Mouse (Mus musculus): ENCODE data around the gene Rnf146. TPM values are rescaled to one million over a fixed set of nuclear protein-coding genes. Genes with fewer than 3 reads are reported as not detected.

Gene Rnf146
- polyA plus RNA-seq, 1 experiment from 2014 or later = 54.1 TPM

DNA sequence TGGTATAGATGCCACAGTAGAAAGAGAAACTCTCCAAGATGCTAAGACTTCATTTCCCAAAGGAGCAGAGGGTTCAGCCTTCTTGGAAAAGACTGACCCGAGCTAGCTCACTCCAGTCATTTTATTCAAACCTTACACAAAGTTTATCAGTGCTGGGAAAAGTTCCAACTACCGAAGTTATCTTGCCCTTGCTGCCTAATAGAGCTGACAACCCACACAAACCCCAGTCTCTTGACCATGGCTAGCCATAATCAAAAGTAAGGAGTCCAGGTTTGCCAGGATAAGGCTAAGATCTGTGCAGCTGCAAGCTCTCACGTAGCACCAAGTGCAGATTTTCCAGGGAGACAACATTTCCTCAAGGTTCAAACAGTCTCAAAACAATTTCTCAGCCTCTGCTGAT, 9.7 kb downstream of the Rnf146 start:
- Histone ChIP-seq H3K4me3 (ENCODE audit: low read depth, low read length) (no peak overlapping the region), H3K27me3 (ENCODE audit: control insufficient read depth, insufficient read depth, low read length) (no peaks in the 10 kb centered on the region), H3K9ac (replicated peaks; ENCODE audit: low read length) (no peak overlapping the region), H3K4me2 (ENCODE audit: low read depth, low read length) (no peak overlapping the region), H3K9me3 (replicated peaks; ENCODE audit: control insufficient read depth, low read length) (no peaks in the 10 kb centered on the region), H3K4me1 (ENCODE audit: control insufficient read depth, insufficient read depth, low read length) (no peaks in the 10 kb centered on the region), H3K36me3 (replicated peaks; ENCODE audit: control insufficient read depth, insufficient read depth, low read depth, low read length) (no peaks in the 10 kb centered on the region), H3K27ac (replicated peaks; ENCODE audit: low read depth, low read length) (no peak overlapping the region)
- no peak for DNase-seq (ENCODE audit: low spot score)
- WGBS = 85% methylated on average over 3 of the region's 3 CpGs
- no peak for ATAC-seq (replicated peaks; ENCODE audit: insufficient number of reproducible peaks, low FRiP score, low TSS enrichment, low read depth)

DNA sequence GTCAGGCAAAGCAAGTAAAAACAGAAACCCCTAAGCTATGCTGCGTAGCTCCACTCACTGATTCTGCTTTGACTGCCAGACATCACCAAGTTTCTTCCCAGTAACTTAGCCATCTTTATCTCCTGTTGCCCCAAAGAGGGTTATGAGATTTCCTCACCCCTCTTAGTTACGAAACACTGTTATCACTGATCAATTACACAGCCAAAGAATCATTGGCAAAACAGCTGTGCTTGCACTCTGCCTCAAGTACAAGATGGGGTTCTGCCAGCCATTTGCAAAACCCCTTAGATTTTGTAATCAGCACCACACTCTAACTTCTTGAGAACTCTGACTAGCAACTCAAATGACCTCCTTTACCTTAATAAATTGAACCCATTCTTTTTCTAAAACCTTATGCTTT, 10.8 kb downstream of the Rnf146 start:
- Histone ChIP-seq H3K27me3 (ENCODE audit: control insufficient read depth, insufficient read depth, low read length) (no peaks in the 10 kb centered on the region), H3K4me1 (ENCODE audit: control insufficient read depth, insufficient read depth, low read length) (no peaks in the 10 kb centered on the region), H3K36me3 (replicated peaks; ENCODE audit: control insufficient read depth, insufficient read depth, low read depth, low read length) (no peaks in the 10 kb centered on the region; the same call in 1 of the 2 replicates), H3K9me3 (replicated peaks; ENCODE audit: control insufficient read depth, low read length) (no peaks in the 10 kb centered on the region), H3K4me2 (ENCODE audit: low read depth, low read length) (no peak overlapping the region), H3K9ac (replicated peaks; ENCODE audit: low read length) (no peak overlapping the region), H3K4me3 (ENCODE audit: low read depth, low read length) (no peak overlapping the region), H3K27ac (replicated peaks; ENCODE audit: low read depth, low read length) (no peak overlapping the region)
- ATAC-seq (replicated peaks; ENCODE audit: insufficient number of reproducible peaks, low FRiP score, low TSS enrichment, low read depth) (no peak), DNase-seq (ENCODE audit: low spot score) (no peak)
- 90% methylated on average over 2 of the region's 2 CpGs for WGBS

DNA sequence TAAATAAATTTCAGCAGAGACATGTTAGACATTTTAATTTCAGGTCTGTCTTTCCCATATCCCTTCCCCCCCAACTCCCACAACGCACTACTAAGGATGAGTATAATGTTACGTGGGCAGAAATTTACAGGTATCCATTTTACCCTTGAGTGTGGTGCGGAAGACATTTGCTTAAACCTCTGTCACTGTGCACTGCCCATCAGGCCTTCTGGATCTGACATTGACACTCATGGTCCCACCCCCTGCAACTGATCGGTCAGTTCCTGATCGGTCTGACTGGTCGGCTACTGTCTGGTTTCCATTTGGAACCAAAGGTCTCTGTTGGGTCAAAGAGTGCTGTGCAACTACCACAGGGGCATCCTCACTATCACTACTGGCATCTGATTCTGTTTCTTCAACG, 15.6 kb downstream of the Rnf146 start:
- Histone ChIP-seq H3K27me3 (ENCODE audit: control insufficient read depth, insufficient read depth, low read length) (no peaks in the 10 kb centered on the region), H3K9me3 (replicated peaks; ENCODE audit: control insufficient read depth, low read length) (no peaks in the 10 kb centered on the region), H3K4me3 (ENCODE audit: low read depth, low read length) (no peak overlapping the region), H3K9ac (replicated peaks; ENCODE audit: low read length) (no peak overlapping the region), H3K4me2 (ENCODE audit: low read depth, low read length) (no peak overlapping the region), H3K4me1 (ENCODE audit: control insufficient read depth, insufficient read depth, low read length) (no peaks in the 10 kb centered on the region), H3K36me3 (replicated peaks; ENCODE audit: control insufficient read depth, insufficient read depth, low read depth, low read length) (no peaks in the 10 kb centered on the region; the same call in 1 of the 2 replicates), H3K27ac (replicated peaks; ENCODE audit: low read depth, low read length) (no peak overlapping the region)
- DNase-seq (ENCODE audit: low spot score) = no peak
- 92% methylated on average over 7 of the region's 7 CpGs for WGBS
- no peak for ATAC-seq (replicated peaks; ENCODE audit: insufficient number of reproducible peaks, low FRiP score, low TSS enrichment, low read depth)

DNA sequence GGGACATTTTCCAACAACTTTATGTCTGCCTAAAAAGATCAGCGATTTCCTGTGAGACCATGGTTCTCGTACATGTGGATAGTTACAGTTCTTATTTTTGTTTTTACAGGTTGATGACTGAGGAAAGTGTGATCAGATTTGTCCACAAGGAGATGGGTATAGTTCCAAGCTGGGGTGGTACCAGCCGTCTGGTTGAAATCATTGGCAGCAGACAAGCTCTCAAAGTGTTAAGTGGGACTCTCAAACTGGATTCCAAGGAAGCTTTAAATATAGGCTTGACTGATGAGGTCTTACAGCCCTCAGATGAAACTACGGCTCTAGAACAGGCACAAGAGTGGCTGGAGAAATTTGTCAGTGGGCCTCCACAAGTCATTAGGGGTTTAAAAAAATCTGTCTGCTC, 18.0 kb downstream of the Rnf146 start:
- Histone ChIP-seq H3K4me1 (ENCODE audit: control insufficient read depth, insufficient read depth, low read length) (no peaks in the 10 kb centered on the region), H3K27me3 (ENCODE audit: control insufficient read depth, insufficient read depth, low read length) (no peaks in the 10 kb centered on the region), H3K27ac (replicated peaks; ENCODE audit: low read depth, low read length) (no peak overlapping the region), H3K36me3 (replicated peaks; ENCODE audit: control insufficient read depth, insufficient read depth, low read depth, low read length) (no peaks in the 10 kb centered on the region; the same call in 1 of the 2 replicates), H3K4me3 (ENCODE audit: low read depth, low read length) (no peak overlapping the region), H3K9me3 (replicated peaks; ENCODE audit: control insufficient read depth, low read length) (no peaks in the 10 kb centered on the region), H3K4me2 (ENCODE audit: low read depth, low read length) (no peak overlapping the region), H3K9ac (replicated peaks; ENCODE audit: low read length) (no peak overlapping the region)
- ATAC-seq (replicated peaks; ENCODE audit: insufficient number of reproducible peaks, low FRiP score, low TSS enrichment, low read depth) (no peak), DNase-seq (ENCODE audit: low spot score) (no peak)
- 91% methylated on average over 4 of the region's 4 CpGs for WGBS

DNA sequence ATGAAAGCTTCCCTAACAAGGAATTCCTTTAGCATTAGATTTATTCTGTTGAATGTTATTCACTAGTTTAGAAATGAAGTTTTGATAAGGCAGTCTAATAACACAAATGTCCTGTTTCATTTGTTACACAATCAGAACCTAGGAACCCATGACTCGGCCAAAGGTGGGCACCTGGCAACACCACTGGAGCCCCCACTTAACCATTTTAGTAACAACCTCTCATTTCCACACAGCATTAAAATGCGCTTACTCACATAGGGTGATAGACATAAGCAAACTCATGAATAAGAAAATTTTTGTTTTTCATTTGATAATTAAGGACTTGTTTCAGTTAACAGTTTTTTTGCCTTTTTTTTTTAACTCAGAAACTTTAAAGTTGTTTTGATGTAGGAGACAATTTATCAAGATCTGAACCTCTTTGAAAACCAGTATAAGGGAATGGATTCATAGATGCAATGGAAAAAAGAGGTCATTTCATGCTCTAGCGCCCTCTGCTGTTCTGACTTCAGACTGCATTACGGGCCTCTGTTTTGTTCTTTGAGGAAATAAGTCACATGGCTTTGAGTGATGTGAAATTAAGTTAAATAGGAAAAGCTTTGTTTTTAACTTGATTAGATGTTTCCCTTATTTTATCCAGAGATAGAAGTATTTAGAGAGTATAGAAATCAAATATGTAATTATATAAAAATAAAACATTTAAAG, 23.7 kb downstream of the Rnf146 start:
- H3K4me1 ChIP-seq (ENCODE audit: control insufficient read depth, insufficient read depth, low read length) = no peaks in the 10 kb centered on the region
- no peaks in the 10 kb centered on the region for H3K27me3 ChIP-seq (ENCODE audit: control insufficient read depth, insufficient read depth, low read length)
- WGBS = 50% methylated on average over 4 of the region's 4 CpGs
- ATAC-seq (replicated peaks; ENCODE audit: insufficient number of reproducible peaks, low FRiP score, low TSS enrichment, low read depth) = no peak
- no peaks in the 10 kb centered on the region for H3K9me3 ChIP-seq (replicated peaks; ENCODE audit: control insufficient read depth, low read length)
- peak; percentile 84 for DNase-seq (ENCODE audit: low spot score)
- no peak overlapping the region for H3K4me3 ChIP-seq (ENCODE audit: low read depth, low read length)
- no peak overlapping the region for H3K27ac ChIP-seq (replicated peaks; ENCODE audit: low read depth, low read length)
- H3K4me2 ChIP-seq (ENCODE audit: low read depth, low read length) = no peak overlapping the region
- no peaks in the 10 kb centered on the region for H3K36me3 ChIP-seq (replicated peaks; ENCODE audit: control insufficient read depth, insufficient read depth, low read depth, low read length)
- H3K9ac ChIP-seq (replicated peaks; ENCODE audit: low read length) = no peak overlapping the region

DNA sequence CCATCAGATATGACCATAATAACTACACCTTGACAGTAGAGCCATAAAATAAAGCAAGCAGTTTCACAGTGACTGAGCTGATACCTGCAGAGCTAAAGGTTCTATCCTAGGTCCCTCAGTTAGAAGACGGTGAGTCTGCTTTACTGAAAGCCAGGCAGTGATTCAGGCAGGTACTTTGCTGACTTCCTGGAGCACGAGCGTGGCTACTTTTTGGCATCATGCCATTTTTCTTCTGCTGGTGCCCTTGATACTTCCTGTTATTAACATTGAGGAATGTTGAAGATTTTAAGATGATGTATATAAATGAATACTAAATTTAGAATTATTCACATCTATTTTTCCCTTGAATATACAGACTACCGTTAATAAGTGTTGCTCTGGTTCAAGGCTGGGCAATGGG, 28.4 kb downstream of the Rnf146 start:
- 66% methylated on average over 4 of the region's 4 CpGs for WGBS
- H3K9ac ChIP-seq (replicated peaks; ENCODE audit: low read length) = no peak overlapping the region
- H3K9me3 ChIP-seq (replicated peaks; ENCODE audit: control insufficient read depth, low read length) = no peaks in the 10 kb centered on the region
- no peak overlapping the region for H3K4me2 ChIP-seq (ENCODE audit: low read depth, low read length)
- no peak overlapping the region for H3K4me3 ChIP-seq (ENCODE audit: low read depth, low read length)
- DNase-seq (ENCODE audit: low spot score) (peak; percentile 12), ATAC-seq (replicated peaks; ENCODE audit: insufficient number of reproducible peaks, low FRiP score, low TSS enrichment, low read depth) (no peak)
- H3K4me1 ChIP-seq (ENCODE audit: control insufficient read depth, insufficient read depth, low read length) = no peaks in the 10 kb centered on the region
- H3K36me3 ChIP-seq (replicated peaks; ENCODE audit: control insufficient read depth, insufficient read depth, low read depth, low read length) = no peaks in the 10 kb centered on the region
- no peak overlapping the region for H3K27ac ChIP-seq (replicated peaks; ENCODE audit: low read depth, low read length)
- H3K27me3 ChIP-seq (ENCODE audit: control insufficient read depth, insufficient read depth, low read length) = no peaks in the 10 kb centered on the region

DNA sequence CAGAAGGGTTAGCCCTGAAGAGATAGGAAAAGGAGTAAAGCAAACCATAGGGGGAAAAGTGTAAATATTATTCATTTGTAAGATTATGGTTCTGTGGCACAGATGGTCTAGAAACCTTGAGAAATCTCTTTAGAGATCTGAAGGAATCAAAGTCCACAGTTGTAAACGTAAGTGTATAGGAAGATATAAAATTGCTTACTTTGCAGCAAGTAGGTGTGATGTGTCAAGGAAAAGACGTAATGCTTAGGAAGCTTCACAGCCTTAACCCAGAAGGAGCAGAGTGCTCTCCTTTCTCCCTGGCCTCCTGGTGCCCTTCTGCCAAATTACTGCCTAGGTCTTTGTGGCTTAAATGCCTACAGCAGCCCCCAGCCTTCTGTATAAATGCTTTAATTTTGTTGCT, 37.4 kb downstream of the Rnf146 start:
- no peak overlapping the region for H3K4me3 ChIP-seq (ENCODE audit: low read depth, low read length)
- no peak overlapping the region for H3K9ac ChIP-seq (replicated peaks; ENCODE audit: low read length)
- H3K4me2 ChIP-seq (ENCODE audit: low read depth, low read length) = no peak overlapping the region
- 88% methylated on average over 2 of the region's 2 CpGs for WGBS
- no peaks in the 10 kb centered on the region for H3K36me3 ChIP-seq (replicated peaks; ENCODE audit: control insufficient read depth, insufficient read depth, low read depth, low read length)
- no peaks in the 10 kb centered on the region for H3K9me3 ChIP-seq (replicated peaks; ENCODE audit: control insufficient read depth, low read length)
- no peaks in the 10 kb centered on the region for H3K27me3 ChIP-seq (ENCODE audit: control insufficient read depth, insufficient read depth, low read length)
- no peak overlapping the region for H3K27ac ChIP-seq (replicated peaks; ENCODE audit: low read depth, low read length)
- no peak for DNase-seq (ENCODE audit: low spot score)
- ATAC-seq (replicated peaks; ENCODE audit: insufficient number of reproducible peaks, low FRiP score, low TSS enrichment, low read depth) = no peak
- H3K4me1 ChIP-seq (ENCODE audit: control insufficient read depth, insufficient read depth, low read length) = no peaks in the 10 kb centered on the region

DNA sequence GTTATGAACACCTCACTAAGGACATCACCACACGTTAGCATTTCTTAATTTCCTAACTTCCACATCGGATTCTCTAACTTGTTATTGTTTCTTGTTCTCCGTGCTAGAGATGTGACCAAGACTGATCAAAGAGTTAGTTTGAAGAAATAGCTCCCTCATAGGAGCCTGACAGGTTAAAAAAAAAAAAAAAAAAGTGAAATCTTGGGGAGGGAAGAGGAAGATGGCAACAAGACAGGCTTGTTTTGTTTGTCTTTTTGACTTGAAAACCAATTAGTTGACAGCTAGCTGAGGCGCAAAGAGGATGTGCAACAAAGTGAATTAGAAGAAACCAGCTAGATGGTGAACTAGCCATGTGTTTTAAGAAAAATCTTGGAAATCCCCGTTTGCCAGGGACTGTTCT, 48.3 kb downstream of the Rnf146 start:
- ATAC-seq (replicated peaks; ENCODE audit: insufficient number of reproducible peaks, low FRiP score, low TSS enrichment, low read depth) = no peak
- Histone ChIP-seq H3K27ac (replicated peaks; ENCODE audit: low read depth, low read length) (no peak overlapping the region), H3K36me3 (replicated peaks; ENCODE audit: control insufficient read depth, insufficient read depth, low read depth, low read length) (no peaks in the 10 kb centered on the region)

More for the DNA sequence above, 48.3 kb downstream of the Rnf146 start:
- Histone ChIP-seq H3K9ac (replicated peaks; ENCODE audit: low read length) (no peak overlapping the region), H3K4me3 (ENCODE audit: low read depth, low read length) (peak overlapping the region; percentile 68; the same call in 1 of the 2 replicates), H3K9me3 (replicated peaks; ENCODE audit: control insufficient read depth, low read length) (no peaks in the 10 kb centered on the region), H3K27me3 (ENCODE audit: control insufficient read depth, insufficient read depth, low read length) (no peaks in the 10 kb centered on the region), H3K4me2 (ENCODE audit: low read depth, low read length) (peak overlapping the region; percentile 50), H3K4me1 (ENCODE audit: control insufficient read depth, insufficient read depth, low read length) (no peaks in the 10 kb centered on the region)
- DNase-seq (ENCODE audit: low spot score) = no peak
- WGBS = 41% methylated on average over 5 of the region's 5 CpGs
